Mouse (Mus musculus) hindbrain, embryonic 13.5 days (tissue): ENCODE measurements around the gene Otud7b. TPM values are rescaled to one million over a fixed set of nuclear protein-coding genes. Genes with fewer than 3 reads are reported as not detected.
"Not testable (repeated sequence)": the region's sequence is repeated elsewhere in the genome, so short reads cannot be mapped to it uniquely, and the experiment has no call there.

Experiments used
- ATAC-seq: fragments of 200-750 bp; cut with Nextera tagmentation; 2 replicates; pipeline ENCODE4 v1.8.0; 2017; ENCODE audit warnings: moderate TSS enrichment; ENCODE audit not compliant: low FRiP score
- H3K27ac ChIP-seq: fragments of 300-500 bp; sonication (generic); 2 replicates; pipeline ENCODE4 v1.5.1; 2015; ENCODE audit warnings: inconsistent platforms, mild to moderate bottlenecking, moderate library complexity
- H3K27me3 ChIP-seq: fragments of 300-500 bp; sonication (generic); 2 replicates; pipeline ENCODE4 v1.6.1; 2015; ENCODE audit warnings: mild to moderate bottlenecking, inconsistent platforms
- H3K36me3 ChIP-seq: fragments of 300-500 bp; sonication (generic); 2 replicates; pipeline ENCODE4 v1.6.1; 2015; ENCODE audit warnings: mild to moderate bottlenecking, inconsistent platforms
- H3K4me1 ChIP-seq: fragments of 300-500 bp; sonication (generic); replicated peaks from 2 replicates; pipeline ENCODE4 v1.6.1; 2015; ENCODE audit warnings: inconsistent platforms
- H3K4me2 ChIP-seq: fragments of 300-500 bp; sonication (generic); 2 replicates; pipeline ENCODE4 v1.6.1; 2015; ENCODE audit warnings: inconsistent platforms, mild to moderate bottlenecking, moderate library complexity
- H3K4me3 ChIP-seq: fragments of 300-500 bp; sonication (generic); 2 replicates; pipeline ENCODE4 v1.5.1; 2015; ENCODE audit warnings: mild to moderate bottlenecking, inconsistent platforms
- H3K9ac ChIP-seq: fragments of 300-500 bp; sonication (generic); 2 replicates; pipeline ENCODE4 v1.6.1; 2015; ENCODE audit warnings: mild to moderate bottlenecking, inconsistent platforms
- H3K9me3 ChIP-seq: fragments of 300-500 bp; sonication (generic); 2 replicates; pipeline ENCODE4 v1.6.1; 2016; ENCODE audit warnings: inconsistent platforms
- WGBS: fragments of 180-500 bp; shearing (Covaris S2); methylation state at CpG from one replicate; pipeline ENCODE4 v1.1.7; 2015; 5-methylcytosine and 5-hydroxymethylcytosine counted together
- polyA plus RNA-seq: library from polyadenylated mRNA; unstranded; fragments of >200 nt; fragmentation: Nextera tagmentation; extraction: Ambion mirVana; gene quantifications from 2 replicates; pipeline ENCODE4 v1.2.1, GENCODE M21; 2015

The Otud7b gene
- polyA plus RNA-seq, 1 experiment from 2014 or later, result 13.6 TPM

GRCm38 (mm10) chr3:96196437-96197128, 92.3 kb downstream of the Otud7b start:
- peak overlapping the region; percentile 69 for H3K4me3 ChIP-seq
- WGBS, result 19% methylated on average over 27 of the region's 27 CpGs
- peak overlapping the region; percentile 92 for H3K9ac ChIP-seq
- peak; percentile 34 for ATAC-seq
- peaks cover 16% of the 10 kb centered on the region for H3K4me1 ChIP-seq
- H3K36me3 ChIP-seq, result peaks cover 40% of the 10 kb centered on the region
- 0 out of 2 replicates have a peak, but pooled peaks cover 4% of the 10 kb centered on the region for H3K27me3 ChIP-seq
- peak overlapping the region; percentile 98 for H3K4me2 ChIP-seq
- H3K9me3 ChIP-seq, result no peaks in the 10 kb centered on the region
- H3K27ac ChIP-seq, result peak overlapping the region; percentile 98

- Histone ChIP-seq H3K9me3 (no peaks in the 10 kb centered on the region), H3K9ac (peak overlapping the region; percentile 92), H3K4me1 (peaks cover 16% of the 10 kb centered on the region), H3K27ac (peak overlapping the region; percentile 98), H3K4me3 (peak overlapping the region; percentile 69), H3K27me3 (0 out of 2 replicates have a peak, but pooled peaks cover 4% of the 10 kb centered on the region), H3K36me3 (peaks cover 33% of the 10 kb centered on the region), H3K4me2 (peak overlapping the region; percentile 98)
- peak; percentile 95 for ATAC-seq
- whole genome bisulfite sequencing, result under 1% methylated on average over 50 of the region's 50 CpGs
These were observed 92.9 kb downstream of the Otud7b start for GRCm38 (mm10) chr3:96197129-96197749.

- peak overlapping the region; percentile 92 for H3K9ac ChIP-seq
- H3K4me3 ChIP-seq, result peak overlapping the region; percentile 69
- no peaks in the 10 kb centered on the region for H3K9me3 ChIP-seq
- peak overlapping the region; percentile 98 for H3K4me2 ChIP-seq
- peak overlapping the region; percentile 60 for H3K27ac ChIP-seq
- H3K36me3 ChIP-seq, result peaks cover 24% of the 10 kb centered on the region
- peaks cover 16% of the 10 kb centered on the region for H3K4me1 ChIP-seq
- H3K27me3 ChIP-seq, result 0 out of 2 replicates have a peak, but pooled peaks cover 4% of the 10 kb centered on the region
- peak; percentile 8; the same call in 1 of the 2 replicates for ATAC-seq
- WGBS, result 4% methylated on average over 6 of the region's 6 CpGs
These were observed 93.9 kb downstream of the Otud7b start for GRCm38 (mm10) chr3:96198181-96198580.

- peaks cover 16% of the 10 kb centered on the region for H3K4me1 ChIP-seq
- not testable (repeated sequence) for H3K4me3 ChIP-seq, H3K9me3 ChIP-seq, ATAC-seq, H3K27me3 ChIP-seq, H3K9ac ChIP-seq, H3K27ac ChIP-seq
- WGBS, result 40% methylated on average over 8 of the region's 8 CpGs
- H3K4me2 ChIP-seq, result peak overlapping the region; percentile 98; the same call in 1 of the 2 replicates
- H3K36me3 ChIP-seq, result peaks cover 18% of the 10 kb centered on the region
These were observed 94.4 kb downstream of the Otud7b start for GRCm38 (mm10) chr3:96198601-96199251.

- H3K36me3 ChIP-seq, result peaks cover 8% of the 10 kb centered on the region; the same call in 1 of the 2 replicates
- no peak for ATAC-seq
- H3K4me1 ChIP-seq, result peaks cover 16% of the 10 kb centered on the region
- WGBS, result 76% methylated on average over 2 of the region's 2 CpGs
- no peak overlapping the region for H3K27ac ChIP-seq
- H3K9ac ChIP-seq, result no peak overlapping the region
- H3K4me2 ChIP-seq, result no peak overlapping the region
- H3K4me3 ChIP-seq, result no peak overlapping the region
- H3K9me3 ChIP-seq, result no peaks in the 10 kb centered on the region
- H3K27me3 ChIP-seq, result 0 out of 2 replicates have a peak, but pooled peaks cover 4% of the 10 kb centered on the region
These were observed 95.4 kb downstream of the Otud7b start for GRCm38 (mm10) chr3:96199731-96200130.

GRCm38 (mm10) chr3:96207819-96208218, 103.5 kb downstream of the Otud7b start:
- Histone ChIP-seq H3K36me3 (no peaks in the 10 kb centered on the region), H3K9me3 (no peaks in the 10 kb centered on the region), H3K4me2 (no peak overlapping the region), H3K27me3 (0 out of 2 replicates have a peak, but pooled peaks cover 1% of the 10 kb centered on the region), H3K4me1 (no peaks in the 10 kb centered on the region), H3K4me3 (no peak overlapping the region), H3K27ac (no peak overlapping the region), H3K9ac (no peak overlapping the region)
- no peak for ATAC-seq
- 90% methylated on average over 3 of the region's 3 CpGs for WGBS

GRCm38 (mm10) chr3:96209242-96209641, 104.9 kb downstream of the Otud7b start:
- H3K4me3 ChIP-seq, result no peak overlapping the region
- H3K27me3 ChIP-seq, result peaks cover 4% of the 10 kb centered on the region; the same call in 1 of the 2 replicates
- no peak overlapping the region for H3K27ac ChIP-seq
- H3K4me2 ChIP-seq, result no peak overlapping the region
- no peaks in the 10 kb centered on the region for H3K4me1 ChIP-seq
- H3K9ac ChIP-seq, result no peak overlapping the region
- ATAC-seq, result no peak
- 21% methylated on average over 15 of the region's 15 CpGs for WGBS
- no peaks in the 10 kb centered on the region for H3K9me3 ChIP-seq
- H3K36me3 ChIP-seq, result no peaks in the 10 kb centered on the region

Other genes with a start within 250 kb of the Otud7b start
- 36.6 and 39.7 TPM in 2 replicates for gene Prpf3, start 248.6 kb upstream of the Otud7b start, polyA plus RNA-seq
- 331 and 342 TPM in 2 replicates for gene Mrps21, start 233.0 kb upstream of the Otud7b start, polyA plus RNA-seq
- gene Ciart, start 222.3 kb upstream of the Otud7b start, polyA plus RNA-seq, result 3.1 and 4.3 TPM in 2 replicates
- 19.4 and 21.2 TPM in 2 replicates for gene BC028528, start 212.5 kb upstream of the Otud7b start, polyA plus RNA-seq
- gene Aph1a, start 210.6 kb upstream of the Otud7b start, polyA plus RNA-seq, result 32.4 and 40.8 TPM in 2 replicates
- 6.5 and 10.9 TPM in 2 replicates for gene Car14, start 199.8 kb upstream of the Otud7b start, polyA plus RNA-seq
- gene Anp32e, start 175.3 kb upstream of the Otud7b start, polyA plus RNA-seq, result 167 and 175 TPM in 2 replicates
- gene Plekho1, start 108.5 kb upstream of the Otud7b start, polyA plus RNA-seq, result 59.5 and 65.4 TPM in 2 replicates
- gene Vps45, start 46.1 kb upstream of the Otud7b start, polyA plus RNA-seq, result 62.9 and 64.0 TPM in 2 replicates
- gene Mtmr11, start 57.5 kb downstream of the Otud7b start, polyA plus RNA-seq, result 11.5 and 12.8 TPM in 2 replicates
- 149 and 151 TPM in 2 replicates for gene Sf3b4, start 67.8 kb downstream of the Otud7b start, polyA plus RNA-seq
- 84.0 and 88.7 TPM in 2 replicates for gene Sv2a, start 76.6 kb downstream of the Otud7b start, polyA plus RNA-seq
- gene Bola1, start 115.2 kb downstream of the Otud7b start, polyA plus RNA-seq, result 64.0 and 65.6 TPM in 2 replicates
- gene Hist2h2ab, start 115.3 kb downstream of the Otud7b start, polyA plus RNA-seq, result 1.0 TPM in 1 of 2 replicates, not detected in the other
- 3.1 and 3.6 TPM in 2 replicates for gene Hist2h2ac, start 116.4 kb downstream of the Otud7b start, polyA plus RNA-seq
- gene Hist2h2be, start 116.6 kb downstream of the Otud7b start, polyA plus RNA-seq, result 4.3 TPM in 2 replicates
- gene Hist2h3c2, start 134.6 kb downstream of the Otud7b start, polyA plus RNA-seq, result 4.1 and 5.3 TPM in 2 replicates
- gene Hist2h2aa2, start 135.7 kb downstream of the Otud7b start, polyA plus RNA-seq, result 64.9 and 67.2 TPM in 2 replicates
- 15.6 and 29.2 TPM in 2 replicates for gene Hist2h2aa1, start 141.0 kb downstream of the Otud7b start, polyA plus RNA-seq
- 0.62 TPM in 1 of 2 replicates, not detected in the other for gene Hist2h3c1, start 142.2 kb downstream of the Otud7b start, polyA plus RNA-seq
- gene Hist2h4, start 158.8 kb downstream of the Otud7b start, polyA plus RNA-seq, result 5.2 and 6.1 TPM in 2 replicates
- gene Hist2h3b, start 164.1 kb downstream of the Otud7b start, polyA plus RNA-seq, result 19.6 and 22.4 TPM in 2 replicates
- 2.7 and 3.4 TPM in 2 replicates for gene Hist2h2bb, start 165.2 kb downstream of the Otud7b start, polyA plus RNA-seq
- gene Fcgr1, start 189.4 kb downstream of the Otud7b start, polyA plus RNA-seq, result 1.5 and 1.7 TPM in 2 replicates